Mouse (Mus musculus) kidney, postnatal 14 days (tissue): ENCODE results near the gene Asb15.

Source experiments
- DNase-seq: peaks from one replicate; pipeline ENCODE4 v3.0.0; 2022; ENCODE audit warnings: mixed read lengths

Asb15 gene

GRCm38 (mm10) chr6:24608682-24609081 lies 80.7 kb downstream of the Asb15 start:
- DNase-seq: no peak

GRCm38 (mm10) chr6:24609531-24609930 lies 81.6 kb downstream of the Asb15 start:
- DNase-seq: no peak

GRCm38 (mm10) chr6:24610358-24610757 lies 82.4 kb downstream of the Asb15 start:
- DNase-seq: no peak

- DNase-seq: no peak
Measured at GRCm38 (mm10) chr6:24612074-24612755, 84.3 kb downstream of the Asb15 start.

GRCm38 (mm10) chr6:24613346-24613745 lies 85.4 kb downstream of the Asb15 start:
- no peak for DNase-seq

- no peak for DNase-seq
Measured at GRCm38 (mm10) chr6:24613918-24614317, 86.0 kb downstream of the Asb15 start.

- DNase-seq: no peak
Measured at GRCm38 (mm10) chr6:24616746-24617145, 88.8 kb downstream of the Asb15 start.

- no peak for DNase-seq
Measured at GRCm38 (mm10) chr6:24619285-24620045, 91.5 kb downstream of the Asb15 start.

GRCm38 (mm10) chr6:24620936-24621335 lies 93.0 kb downstream of the Asb15 start:
- no peak for DNase-seq

GRCm38 (mm10) chr6:24622098-24622497 lies 94.2 kb downstream of the Asb15 start:
- DNase-seq: no peak
